Mouse (Mus musculus): ENCODE measurements around the gene Cldn22.

DNA sequence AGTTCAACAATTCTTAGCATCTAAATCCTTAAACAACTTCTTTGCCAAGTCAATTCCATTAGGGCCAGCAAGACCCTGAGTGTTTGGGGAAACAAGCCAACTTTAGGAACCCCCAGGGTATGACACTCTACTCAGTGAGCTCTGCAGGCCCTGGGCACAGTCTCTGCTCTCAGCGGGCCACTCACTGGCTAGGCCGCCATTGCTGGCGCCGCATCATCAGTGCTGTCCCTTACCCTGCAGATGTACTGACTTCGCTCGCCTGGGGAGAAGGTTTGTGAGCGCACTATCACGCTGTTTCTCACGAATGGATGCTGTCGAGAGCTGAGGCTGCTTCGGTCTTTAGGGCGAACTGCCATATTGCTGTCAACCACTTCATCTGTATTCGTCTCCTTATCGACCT lies 22.9 kb downstream of the Cldn22 start:
- no peak for TF ChIP-seq CTCF (IDR thresholded peaks at IDR 0.05; ENCODE audit: low read depth)
- TF ChIP-seq EP300 (IDR thresholded peaks at IDR 0.05; ENCODE audit: low read depth), result no peak
